Mouse (Mus musculus) adrenal gland, postnatal 0 days (tissue): ENCODE data around the gene Clca3a1. TPM values are rescaled to one million over a fixed set of nuclear protein-coding genes. Genes with fewer than 3 reads are reported as not detected.

Experiments
- polyA plus RNA-seq: library from polyadenylated mRNA; unstranded; fragments of >200 nt; fragmentation: Nextera tagmentation; extraction: Ambion mirVana; gene quantifications from 2 replicates; pipeline ENCODE4 v1.2.1, GENCODE M21; 2015

Gene Clca3a1
- polyA plus RNA-seq, result 13.8 and 15.7 TPM in 2 replicates

GRCm38 (mm10) chr3:144760592-144761309, at the start of gene Clca3a1:
Gene Clca3a1, minus strand, starts transcription at chr3:144760977.

GRCm38 (mm10) chr3:144719901-144720747, 40.7 kb downstream of the Clca3a1 start, which contains the start of gene Sh3glb1:
Gene Sh3glb1, minus strand, starts transcription at chr3:144720335.

Other genes starting within 250 kb of the Clca3a1 start
- 7.5 and 8.3 TPM in 2 replicates for gene Hs2st1, start 190.8 kb downstream of the Clca3a1 start, polyA plus RNA-seq
- 948 and 1,436 TPM in 2 replicates for gene Selenof, start 190.7 kb downstream of the Clca3a1 start, polyA plus RNA-seq
- gene Sh3glb1, start 40.6 kb downstream of the Clca3a1 start, polyA plus RNA-seq, result 89.9 and 102 TPM in 2 replicates
- gene Clca3a2, start 58.5 kb upstream of the Clca3a1 start, polyA plus RNA-seq, result 0.11 and 0.14 TPM in 2 replicates
- gene Clca3b, start 88.4 kb upstream of the Clca3a1 start, polyA plus RNA-seq, result not detected in 2 replicates
- gene Clca4b, start 171.6 kb upstream of the Clca3a1 start, polyA plus RNA-seq, result 0.18 and 1.7 TPM in 2 replicates
- 0.12 TPM in 1 of 2 replicates, not detected in the other for gene Clca4a, start 214.1 kb upstream of the Clca3a1 start, polyA plus RNA-seq